Mouse (Mus musculus) embryonic fibroblast, embryonic 13.5 days (primary cell): ENCODE measurements around the gene Asb3.

ENCODE experiments used
- CTCF ChIP-seq: IDR thresholded peaks from 2 replicates; pipeline ENCODE4 v1.5.1; 2011; ENCODE audit warnings: mild to moderate bottlenecking, control low read depth, low read length, moderate library complexity, borderline replicate concordance; ENCODE audit not compliant: insufficient read depth
- POLR2A ChIP-seq: IDR thresholded peaks from 2 replicates; pipeline ENCODE4 v1.6.1; 2011; ENCODE audit warnings: low read depth, mild to moderate bottlenecking, control low read depth, low read length, moderate library complexity

DNA sequence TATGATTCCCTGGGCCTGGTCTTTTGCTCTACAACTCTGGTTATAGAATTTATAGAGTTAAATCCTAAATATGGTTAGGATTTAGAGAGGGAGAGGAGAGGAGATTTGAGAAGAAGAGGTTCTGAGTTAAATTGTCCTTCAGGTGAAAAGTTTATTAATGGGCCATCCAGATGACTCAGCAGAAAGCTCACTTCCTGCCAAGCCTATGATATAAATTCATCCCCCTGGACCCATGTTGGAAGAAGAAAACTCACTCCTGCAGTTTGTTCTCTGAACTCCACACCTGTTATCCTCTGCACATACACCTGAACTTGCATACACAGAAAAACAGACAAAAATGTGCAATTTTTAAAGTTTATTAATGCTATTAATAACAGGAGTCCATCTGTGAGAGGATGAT lies 14.1 kb downstream of the Asb3 start:
- TF ChIP-seq CTCF (no peak), POLR2A (no peak)
